Mouse (Mus musculus) Patski (cell line): ENCODE measurements around the gene Scamp3. TPM values are rescaled to one million over a fixed set of nuclear protein-coding genes. Genes with fewer than 3 reads are reported as not detected.
"Not testable (repeated sequence)": the region's sequence is repeated elsewhere in the genome, so short reads cannot be mapped to it uniquely, and the experiment has no call there.

Experiments used
- ATAC-seq: fragments of 100-300 bp; one replicate; pipeline ENCODE4 v1.8.0; 2021
- CTCF ChIA-PET: fragments of 350-600 bp; sonication (Branson Sonifier 250); formaldehyde crosslinking; loops from one replicate; lab custom pipeline; 2022; ENCODE audit warnings: inconsistent platforms; lab: Charles Lee
- POLR2A ChIA-PET: fragments of 350-600 bp; sonication (Branson Sonifier 250); formaldehyde crosslinking; loops from one replicate; lab custom pipeline; 2022; ENCODE audit warnings: antibody characterized with exemption, inconsistent platforms; lab: Charles Lee
- DNase-seq: peaks from one replicate; pipeline ENCODE4 v3.0.0-alpha.2; 2011; ENCODE audit warnings: low read depth, low spot score
- H3K27me3 ChIP-seq: fragments of 371-371 bp; one replicate; pipeline ENCODE4 v1.5.1; 2021
- CTCF ChIP-seq: fragments of 100-300 bp; IDR thresholded peaks from one replicate; pipeline ENCODE4 v1.5.1; 2021
- in situ Hi-C: fragments of 300-500 bp; cut with MboI; formaldehyde crosslinking; loops from 3 replicates; pipeline ENCODE4 v1.11.1; 2018; ENCODE audit warnings: low pct_unique_long_range_greater_than_20kb, mixed read lengths
- polyA plus RNA-seq: library from polyadenylated mRNA; unstranded; gene quantifications from one replicate; pipeline ENCODE4 v1.2.3, GENCODE M21; 2021

The Scamp3 gene
- polyA plus RNA-seq, 1 experiment from 2014 or later: 175 TPM

DNA sequence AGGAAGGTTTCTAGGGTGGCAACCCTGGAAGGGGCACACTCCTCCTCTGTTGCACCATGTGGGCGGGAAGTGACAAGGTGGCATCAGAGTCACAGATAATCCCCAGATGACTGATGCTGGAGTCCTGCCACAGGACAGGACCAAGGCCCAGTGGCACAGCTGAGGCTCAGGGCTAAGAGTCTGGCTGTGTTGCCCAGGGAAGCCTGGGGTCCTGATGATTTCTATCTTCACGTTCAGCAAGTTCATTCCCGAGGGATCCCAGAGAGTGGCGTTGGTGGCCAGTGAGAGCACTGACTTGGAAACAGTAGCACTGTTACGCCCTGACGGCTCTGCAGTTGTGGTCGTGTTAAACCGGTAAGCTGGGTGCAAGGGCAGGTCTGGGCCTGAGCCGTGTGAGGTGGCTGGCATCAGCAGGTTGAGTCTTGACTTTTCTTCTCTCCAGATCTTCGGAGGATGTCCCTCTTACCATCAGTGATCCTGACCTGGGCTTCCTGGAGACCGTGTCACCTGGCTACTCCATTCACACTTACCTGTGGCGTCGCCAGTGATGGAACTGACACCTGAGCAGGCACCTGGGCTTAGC lies 30.9 kb downstream of the Scamp3 start:
- POLR2A ChIA-PET: no interaction called here
- no peak for DNase-seq

DNA sequence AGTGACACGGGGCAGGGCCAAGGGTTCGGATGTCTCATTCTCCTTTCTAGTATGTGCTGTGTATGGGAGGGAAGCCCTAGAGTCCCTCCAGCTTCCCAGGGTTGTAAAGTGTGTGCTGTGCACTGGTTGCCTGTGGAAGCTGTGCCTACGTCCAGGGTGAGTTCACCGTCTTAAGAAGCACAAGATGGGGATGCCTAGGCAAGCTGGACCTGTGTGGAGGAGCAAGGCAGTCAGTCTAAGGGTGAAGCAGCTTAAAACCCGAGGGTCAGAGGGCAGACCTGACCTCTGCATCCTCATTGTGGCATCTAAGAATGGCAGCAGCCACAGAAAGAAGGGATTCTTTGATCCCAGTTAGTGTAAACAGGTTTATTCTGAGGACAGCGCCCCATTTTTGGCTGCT lies 31.5 kb downstream of the Scamp3 start:
- no peak for DNase-seq
- no peaks in the 10 kb centered on the region for H3K27me3 ChIP-seq
- no peak for ATAC-seq
- in situ Hi-C loops: loop anchor here (25.0 kb wide), 1 partner anchor 521 kb away; the partner anchor contains the start of gene Khdc4
- no peak for TF ChIP-seq CTCF
- CTCF ChIA-PET: no interaction called here
- POLR2A ChIA-PET: no interaction called here

More for the DNA sequence above, 30.9 kb downstream of the Scamp3 start:
- in situ Hi-C loops: loop anchor here (25.0 kb wide), 1 partner anchor 521 kb away; the partner anchor contains the start of gene Khdc4
- H3K27me3 ChIP-seq: no peaks in the 10 kb centered on the region
- TF ChIP-seq CTCF: no peak
- CTCF ChIA-PET: no interaction called here
- no peak for ATAC-seq

DNA sequence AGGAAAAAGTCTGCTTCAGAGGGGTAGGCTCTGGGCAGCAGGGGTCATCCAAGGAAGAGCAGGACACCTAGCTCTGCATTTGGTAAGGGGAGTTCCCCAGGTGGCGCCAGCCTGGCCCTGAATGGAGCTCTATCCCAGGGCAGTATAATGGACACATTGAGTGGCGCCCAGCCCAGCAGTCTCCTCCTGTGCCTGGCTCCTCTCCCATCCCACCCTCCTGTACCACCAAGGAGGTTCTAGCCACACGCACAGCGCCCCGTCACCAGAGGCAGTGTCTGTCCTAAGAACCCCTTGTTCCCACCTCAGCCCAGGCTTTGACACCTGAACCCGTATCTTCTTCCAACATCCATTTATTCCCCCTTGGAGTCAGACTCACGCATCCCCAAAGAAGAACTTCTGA lies 32.5 kb downstream of the Scamp3 start:
- ChIA-PET CTCF (interaction anchor here (0.8 kb wide), 1 partner anchor 118 kb away, joined by 3 read pairs; no protein-coding TSS in a partner anchor), POLR2A (interaction anchor here (0.8 kb wide), 1 partner anchor 106 kb away, joined by 4 read pairs; no protein-coding TSS in a partner anchor)
- TF ChIP-seq CTCF: no peak
- in situ Hi-C loops: loop anchor here (25.0 kb wide), 1 partner anchor 522 kb away; the partner anchor contains the start of gene Khdc4
- no peaks in the 10 kb centered on the region for H3K27me3 ChIP-seq
- DNase-seq: no peak
- no peak for ATAC-seq

DNA sequence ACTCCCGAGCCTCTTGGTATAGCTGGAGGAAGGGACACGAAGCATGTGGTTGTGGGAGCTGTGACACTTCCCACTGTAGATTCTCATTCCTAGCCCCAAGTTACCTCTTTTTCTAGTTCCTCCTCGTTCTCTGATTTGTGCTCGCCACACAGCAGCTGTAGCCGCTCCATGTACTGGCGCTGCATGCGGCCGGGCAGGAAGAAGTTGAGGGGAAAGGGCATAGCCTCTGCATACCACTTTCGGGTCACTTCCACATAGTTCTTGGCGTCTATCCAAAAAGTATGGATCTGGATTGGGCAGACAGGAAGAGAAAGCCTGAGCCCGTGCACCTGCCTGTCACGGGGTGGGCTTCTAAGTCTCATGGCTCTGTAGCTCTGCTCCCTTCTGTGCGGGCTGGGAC lies 32.9 kb downstream of the Scamp3 start:
- POLR2A ChIA-PET: interaction anchor here (0.8 to 1.0 kb wide), 2 partner anchors 106 to 120 kb away, joined by 3 to 4 read pairs; no protein-coding TSS in a partner anchor

DNA sequence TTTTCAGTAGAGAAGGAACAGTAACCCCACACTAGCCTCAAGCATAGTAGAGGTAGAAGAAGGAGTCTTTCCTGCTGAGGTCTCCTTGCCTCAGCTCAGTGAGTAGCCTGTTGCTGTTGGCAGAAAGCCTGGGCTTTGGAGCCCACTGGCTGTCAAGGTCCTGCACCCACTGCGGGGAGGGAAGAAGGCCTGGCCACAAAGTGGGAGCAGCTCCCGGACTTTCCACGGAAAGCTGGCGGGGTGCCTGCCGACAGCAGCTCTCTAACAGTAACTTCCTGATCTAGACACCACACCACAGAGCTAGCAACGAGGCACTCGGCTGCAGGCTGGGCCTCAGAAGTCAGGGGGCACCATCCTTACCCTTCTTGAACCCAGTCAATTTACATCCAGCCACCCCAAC lies 33.5 kb downstream of the Scamp3 start:
- ChIA-PET CTCF (interaction anchor here (0.8 to 1.4 kb wide), 8 partner anchors 8 to 152 kb away, joined by 3 to 5 read pairs (median 3); partner anchors contain the start of gene Gba), POLR2A (interaction anchor here (0.8 to 1.5 kb wide), 4 partner anchors 8 to 121 kb away, joined by 3 to 5 read pairs (median 4); partner anchors contain the start of genes Gba and Gm43738)
- DNase-seq: peak; percentile 25
- ATAC-seq: no peak
- TF ChIP-seq CTCF: no peak
- no peaks in the 10 kb centered on the region for H3K27me3 ChIP-seq
- in situ Hi-C loops: loop anchor here (25.0 kb wide), 1 partner anchor 523 kb away; the partner anchor contains the start of gene Khdc4

More for the DNA sequence above, 32.9 kb downstream of the Scamp3 start:
- DNase-seq: no peak
- H3K27me3 ChIP-seq: no peaks in the 10 kb centered on the region
- TF ChIP-seq CTCF: no peak
- CTCF ChIA-PET: interaction anchor here (0.8 to 1.4 kb wide), 6 partner anchors 13 to 152 kb away, joined by 3 to 5 read pairs (median 3); no protein-coding TSS in a partner anchor
- in situ Hi-C loops: loop anchor here (25.0 kb wide), 1 partner anchor 523 kb away; the partner anchor contains the start of gene Khdc4
- no peak for ATAC-seq

DNA sequence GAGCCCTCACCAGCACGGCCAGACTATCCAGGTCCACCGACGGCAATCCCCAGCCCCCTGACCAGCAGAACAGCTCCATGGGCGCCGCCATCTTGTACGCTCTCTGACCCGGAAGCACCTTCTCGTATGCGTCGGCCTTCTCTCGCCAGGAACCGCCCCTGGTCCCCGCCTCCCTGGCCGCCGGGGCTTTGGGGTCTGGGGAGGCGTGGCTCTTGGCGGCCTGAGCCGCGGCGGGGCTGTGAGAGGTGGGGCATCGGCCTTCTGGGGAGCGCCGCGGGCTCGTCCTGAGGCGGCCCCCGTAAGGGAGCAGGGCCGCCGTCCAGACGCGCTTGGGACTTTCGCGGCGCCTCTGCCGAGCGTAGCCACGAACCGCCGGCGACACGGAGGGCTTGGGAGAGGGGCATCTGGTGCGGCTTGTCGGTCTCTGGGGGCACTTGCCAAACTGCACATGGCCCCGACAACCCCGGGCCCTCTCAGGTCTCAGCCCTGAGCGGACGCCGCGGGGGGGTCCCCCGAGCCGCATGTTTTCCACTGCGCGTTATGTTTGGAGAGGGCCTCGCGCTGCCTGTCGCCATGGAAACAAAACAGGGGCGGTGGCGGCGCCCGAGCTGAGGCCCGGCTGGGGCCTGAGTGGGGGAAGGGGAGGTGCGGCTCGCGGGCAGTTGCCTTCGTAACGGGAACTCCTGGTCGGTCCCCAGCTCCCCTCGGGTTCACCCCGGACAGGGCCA lies 36.7 kb downstream of the Scamp3 start:
- CTCF ChIA-PET: interaction anchor here (2.3 kb wide), 1 partner anchor 10 kb away, joined by 6 read pairs; no protein-coding TSS in a partner anchor
- in situ Hi-C loops: loop anchor here (25.0 kb wide), 1 partner anchor 527 kb away; the partner anchor contains the start of gene Khdc4

DNA sequence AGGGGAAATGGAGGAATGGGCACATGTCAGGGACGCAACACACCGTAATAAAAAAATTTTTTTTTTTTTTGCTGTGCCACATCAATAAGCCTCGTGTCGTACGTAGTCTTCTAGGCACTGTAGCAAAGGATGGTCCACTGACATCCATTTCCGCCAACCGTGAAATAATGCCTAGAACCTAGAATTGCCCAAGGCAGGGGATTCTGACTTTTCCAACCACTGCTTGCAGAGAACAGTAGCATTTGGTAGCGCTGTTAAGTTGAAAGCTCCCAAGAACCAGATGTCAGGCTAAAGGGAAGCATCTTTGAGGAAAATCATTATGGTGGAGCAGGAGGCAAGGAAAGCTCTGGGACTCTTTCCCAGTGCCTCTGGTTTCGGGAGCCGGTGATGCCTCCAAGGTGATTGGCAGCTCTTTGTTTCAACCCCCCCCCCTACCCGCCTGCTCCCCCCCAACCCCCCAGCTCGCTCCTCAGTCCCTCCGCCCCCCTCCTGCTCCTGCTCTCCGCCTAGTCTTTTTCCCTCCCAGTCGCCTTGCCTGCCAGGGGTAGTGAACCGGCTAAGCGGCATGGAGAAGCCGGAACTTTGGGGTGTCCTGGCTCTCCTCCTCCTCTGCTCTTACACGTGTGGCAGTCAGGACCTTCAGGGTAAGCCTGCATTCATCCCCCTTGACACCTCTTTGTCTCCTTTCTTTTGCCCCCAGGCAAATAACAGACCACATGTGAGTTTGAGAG lies 37.6 kb downstream of the Scamp3 start, which contains the start of gene Thbs3:
Gene Thbs3, plus strand, starts transcription at position 500 of the 731 bp plus-strand sequence.
- no peaks in the 10 kb centered on the region for H3K27me3 ChIP-seq
- DNase-seq (no peak), ATAC-seq (no peak)
- in situ Hi-C loops: loop anchor here (5.0 to 25.0 kb wide), 2 partner anchors 128 to 528 kb away; partner anchors contain the start of gene Khdc4
- ChIA-PET POLR2A (interaction anchor here (0.7 to 2.5 kb wide), 6 partner anchors 14 to 127 kb away, joined by 3 to 10 read pairs (median 4); partner anchors contain the start of gene Fdps), CTCF (interaction anchor here (1.0 to 2.3 kb wide), 5 partner anchors 8 to 125 kb away, joined by 3 to 6 read pairs (median 4); partner anchors contain the start of gene Mtx1)
- no peak for TF ChIP-seq CTCF

More for the DNA sequence above, 36.7 kb downstream of the Scamp3 start:
- POLR2A ChIA-PET: interaction anchor here (0.5 to 2.5 kb wide), 8 partner anchors 10 to 126 kb away, joined by 3 to 10 read pairs (median 4); partner anchors contain the start of genes Fdps and Gba
- no peaks in the 10 kb centered on the region for H3K27me3 ChIP-seq
- DNase-seq: peak; percentile 64
- peak; percentile 76 for ATAC-seq
- TF ChIP-seq CTCF: no peak

DNA sequence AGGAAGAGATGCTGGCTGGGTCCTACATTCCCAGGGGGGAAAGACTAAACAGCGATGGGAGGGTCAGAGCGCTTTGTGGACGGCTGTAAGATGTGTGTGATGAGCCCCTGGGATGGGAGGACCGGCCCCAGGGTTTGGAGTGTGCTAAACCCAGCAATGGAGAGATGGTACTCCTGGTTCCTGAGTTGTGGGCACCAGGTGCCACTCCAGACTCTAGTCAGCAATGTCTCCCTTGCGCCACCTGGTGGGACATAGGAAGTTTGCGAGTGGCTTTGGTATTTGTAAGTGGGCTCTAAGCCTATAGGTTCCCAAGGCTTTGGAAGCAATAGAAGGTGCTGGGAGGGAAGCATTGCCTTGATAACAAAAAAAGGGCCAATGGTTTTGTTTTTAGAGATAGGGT lies 38.6 kb downstream of the Scamp3 start:
- in situ Hi-C loops: loop anchor here (5.0 to 25.0 kb wide), 2 partner anchors 129 to 529 kb away; partner anchors contain the start of gene Khdc4
- CTCF ChIA-PET: interaction anchor here (1.0 to 2.3 kb wide), 5 partner anchors 9 to 126 kb away, joined by 3 to 6 read pairs (median 4); partner anchors contain the start of gene Mtx1
- DNase-seq: peak; percentile 73
- ATAC-seq: no peak
- TF ChIP-seq CTCF: no peak
- H3K27me3 ChIP-seq: no peaks in the 10 kb centered on the region
- POLR2A ChIA-PET: no interaction called here

DNA sequence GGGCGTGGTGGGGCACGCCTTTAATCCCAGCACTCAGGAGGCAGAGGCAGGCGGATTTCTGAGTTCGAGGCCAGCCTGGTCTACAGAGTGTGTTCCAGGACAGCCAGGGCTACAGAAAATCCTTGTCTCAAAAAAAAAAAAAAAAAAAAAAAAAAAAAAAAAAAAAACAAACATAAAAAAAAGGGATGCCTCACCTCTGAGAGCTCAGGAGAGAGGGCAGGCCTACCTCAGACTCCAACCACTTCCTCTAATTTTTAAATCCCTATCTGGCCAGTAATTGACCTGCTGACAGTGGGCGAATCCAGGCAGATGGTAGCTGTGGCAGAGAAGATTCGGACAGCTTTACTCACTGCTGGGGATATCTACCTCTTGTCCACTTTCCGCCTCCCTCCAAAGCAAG lies 39.1 kb downstream of the Scamp3 start:
- in situ Hi-C loops: loop anchor here (5.0 to 25.0 kb wide), 2 partner anchors 129 to 529 kb away; partner anchors contain the start of gene Khdc4
- CTCF ChIA-PET: interaction anchor here (0.8 to 2.1 kb wide), 5 partner anchors 9 to 129 kb away, joined by 3 to 6 read pairs (median 4); partner anchors contain the start of gene Mtx1

More for the DNA sequence above, 39.1 kb downstream of the Scamp3 start:
- ATAC-seq, H3K27me3 ChIP-seq, POLR2A ChIA-PET, DNase-seq: not testable (repeated sequence)
